Mouse (Mus musculus) cerebellum, adult 8-10 months (tissue): ENCODE results near the gene Alkbh7.
A peak's percentile ranks its signal among the peaks of the same experiment; 100 is the strongest.

Experiments used
- DNase-seq: peaks from one replicate; pipeline ENCODE4 v3.0.0; 2022

The Alkbh7 gene

GRCm38 (mm10) chr17:57032854-57033253, 35.7 kb downstream of the Alkbh7 start:
- peak; percentile 38 for DNase-seq

- DNase-seq, result no peak
Observed at GRCm38 (mm10) chr17:57038978-57039377, 41.8 kb downstream of the Alkbh7 start.

GRCm38 (mm10) chr17:57041554-57041953, 44.4 kb downstream of the Alkbh7 start, which contains the start of gene Slc25a41:
Gene Slc25a41 (minus strand): TSS chr17:57041654.
- DNase-seq, result no peak

GRCm38 (mm10) chr17:57047406-57047805, 50.3 kb downstream of the Alkbh7 start:
- no peak for DNase-seq

GRCm38 (mm10) chr17:57048816-57049215, 51.7 kb downstream of the Alkbh7 start:
- DNase-seq, result no peak
